In the genomic region with DNA sequence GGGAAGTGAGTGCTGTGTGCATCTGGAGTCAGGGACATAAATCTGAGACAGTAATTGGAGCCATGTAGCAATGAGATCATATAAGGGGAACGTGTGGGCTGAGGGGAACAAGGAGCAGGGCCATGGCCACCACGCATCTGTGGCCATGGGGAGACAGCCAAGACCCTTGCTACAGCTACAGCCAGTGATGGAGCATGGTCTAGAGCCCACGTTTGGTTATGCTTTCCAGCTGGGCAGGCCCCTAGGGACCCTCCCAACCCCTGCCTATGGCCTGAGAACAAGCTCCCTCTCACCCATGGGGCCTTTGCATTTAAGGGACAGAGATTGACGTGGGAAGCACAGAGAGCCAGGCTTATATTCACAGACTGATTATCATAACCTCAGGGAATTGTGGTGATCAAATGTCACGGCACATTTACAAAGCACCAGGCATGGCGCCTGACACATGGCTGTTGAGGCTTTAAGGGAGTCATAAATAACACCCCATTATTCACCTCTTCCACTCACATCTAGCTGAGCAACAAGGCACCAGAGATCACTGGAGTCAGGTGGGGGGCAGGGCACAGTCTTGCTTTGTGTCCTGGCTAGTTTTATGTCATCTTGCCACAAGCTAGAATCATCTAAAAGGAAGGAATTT, we compare ENCODE assay signal across 16 mouse cellular contexts.
A peak's percentile ranks its signal among the peaks of the same experiment; 100 is the strongest.
DNase-seq lines count a peak whose midpoint lies in the region; ATAC-seq and TF ChIP-seq lines count a peak whose summit lies in the region.
"Had no signal": no experiment of that assay in that cellular context is flagged by ENCODE, and none has a peak within 500 bp of the region (broad histone marks: within the 10 kb centered on the region; RNA-seq: fewer than 3 reads in every experiment).

No protein-coding gene starts in this region.

- no peak overlapping the region for H3K9ac ChIP-seq in hindbrain, embryonic 11.5 days (ENCODE audit: low read depth, low read length)
- no peak overlapping the region for H3K9ac ChIP-seq in hindbrain, postnatal 0 days (replicated peaks; ENCODE audit: low read length)
- H3K9ac ChIP-seq in neural tube, embryonic 11.5 days (ENCODE audit: low read length): no peak overlapping the region
- H3K9ac ChIP-seq in limb, embryonic 11.5 days (ENCODE audit: low read length): no peak overlapping the region
- no peak overlapping the region for H3K9ac ChIP-seq in intestine, postnatal 0 days (ENCODE audit: low read depth, low read length)
- H3K9ac ChIP-seq: liver, embryonic 14.5 days had no signal

- no peak overlapping the region for H3K27ac ChIP-seq in hindbrain, embryonic 11.5 days (ENCODE audit: low read depth, low read length)
- H3K27ac ChIP-seq in hindbrain, postnatal 0 days: no peak overlapping the region
- peak overlapping the region; percentile 51; the same call in 1 of the 2 replicates for H3K27ac ChIP-seq in neural tube, embryonic 11.5 days (ENCODE audit: low read depth, low read length)
- no peak overlapping the region for H3K27ac ChIP-seq in limb, embryonic 11.5 days (replicated peaks; ENCODE audit: low read depth, low read length)
- H3K27ac ChIP-seq in intestine, postnatal 0 days (ENCODE audit: low read depth, low read length): no peak overlapping the region
- H3K27ac ChIP-seq: layer of hippocampus, adult 2 months; liver, embryonic 14.5 days had no signal

- H3K27me3 ChIP-seq in hindbrain, embryonic 11.5 days (ENCODE audit: control insufficient read depth, insufficient read depth, low read length): no peaks in the 10 kb centered on the region
- no peaks in the 10 kb centered on the region for H3K27me3 ChIP-seq in hindbrain, postnatal 0 days (ENCODE audit: insufficient read depth, low read length)
- H3K27me3 ChIP-seq in neural tube, embryonic 11.5 days (ENCODE audit: control insufficient read depth, insufficient read depth, low read length): no peaks in the 10 kb centered on the region
- no peaks in the 10 kb centered on the region for H3K27me3 ChIP-seq in limb, embryonic 11.5 days (ENCODE audit: control insufficient read depth, insufficient read depth, low read length)
- H3K27me3 ChIP-seq in intestine, postnatal 0 days (replicated peaks; ENCODE audit: control insufficient read depth, insufficient read depth, low read length): no peaks in the 10 kb centered on the region

- peak; percentile 33 for DNase-seq in hindbrain, embryonic 11.5 days (ENCODE audit: low spot score)
- no peak for DNase-seq in hindbrain, postnatal 0 days (ENCODE audit: low spot score)
- DNase-seq in neural tube, embryonic 11.5 days (ENCODE audit: low spot score): peak; percentile 49
- DNase-seq in neural tube, embryonic 10.5 days (ENCODE audit: extremely low spot score, low spot score): no peak
- peak; percentile 49 for DNase-seq in limb, embryonic 11.5 days (ENCODE audit: low spot score)
- no peak for DNase-seq in ovary, postnatal 36 days (ENCODE audit: low spot score)
- DNase-seq: adrenal gland, postnatal 14 days; cerebellum, adult 9-11 months; gastrocnemius, postnatal 14 days had no signal

- no peaks in the 10 kb centered on the region for H3K4me1 ChIP-seq in hindbrain, embryonic 11.5 days (replicated peaks; ENCODE audit: control insufficient read depth, insufficient read depth, low read length)
- no peaks in the 10 kb centered on the region for H3K4me1 ChIP-seq in hindbrain, postnatal 0 days (ENCODE audit: insufficient read depth, low read length)
- peaks cover 4% of the 10 kb centered on the region for H3K4me1 ChIP-seq in neural tube, embryonic 11.5 days (ENCODE audit: control insufficient read depth, insufficient read depth, low read length)
- peaks cover 6% of the 10 kb centered on the region for H3K4me1 ChIP-seq in limb, embryonic 11.5 days (ENCODE audit: control insufficient read depth, insufficient read depth, low read length)
- no peaks in the 10 kb centered on the region for H3K4me1 ChIP-seq in intestine, postnatal 0 days (replicated peaks; ENCODE audit: control insufficient read depth, insufficient read depth, low read length)

- 40% methylated on average over 6 of the region's 6 CpGs for WGBS in hindbrain, embryonic 11.5 days
- 31% methylated on average over 6 of the region's 6 CpGs for WGBS in hindbrain, postnatal 0 days
- 13% methylated on average over 6 of the region's 6 CpGs for WGBS in neural tube, embryonic 11.5 days
- 17% methylated on average over 6 of the region's 6 CpGs for WGBS in limb, embryonic 11.5 days
- 72% methylated on average over 6 of the region's 6 CpGs for WGBS in intestine, postnatal 0 days

- ATAC-seq in hindbrain, embryonic 11.5 days (ENCODE audit: low FRiP score): peak; percentile 83
- ATAC-seq in hindbrain, postnatal 0 days: no peak
- peak; percentile 92 for ATAC-seq in neural tube, embryonic 11.5 days (ENCODE audit: insufficient read depth, low FRiP score, low TSS enrichment)
- ATAC-seq in limb, embryonic 11.5 days (ENCODE audit: insufficient number of reproducible peaks, low FRiP score, low TSS enrichment, low read depth): peak; percentile 71
- ATAC-seq in intestine, postnatal 0 days: no peak
- ATAC-seq in monocyte, adult 5-6 weeks (replicated peaks; ENCODE audit: insufficient number of reproducible peaks, low FRiP score, low TSS enrichment, poor library complexity, severe bottlenecking): no peak
- ATAC-seq: forebrain, embryonic 16.5 days; intestine, embryonic 16.5 days had no signal

- TF ChIP-seq CTCF in hindbrain, postnatal 0 days (IDR thresholded peaks at IDR 0.05; ENCODE audit: low read depth): no peak
- no peak for TF ChIP-seq CTCF in intestine, postnatal 0 days (IDR thresholded peaks at IDR 0.05; ENCODE audit: low read depth)

- H3K9me3 ChIP-seq in hindbrain, embryonic 11.5 days (ENCODE audit: control insufficient read depth, low read length): no peaks in the 10 kb centered on the region
- no peaks in the 10 kb centered on the region for H3K9me3 ChIP-seq in hindbrain, postnatal 0 days (ENCODE audit: low read length)
- H3K9me3 ChIP-seq in neural tube, embryonic 11.5 days (ENCODE audit: control insufficient read depth, low read length): no peaks in the 10 kb centered on the region
- H3K9me3 ChIP-seq in limb, embryonic 11.5 days (ENCODE audit: control insufficient read depth, low read length): no peaks in the 10 kb centered on the region
- H3K9me3 ChIP-seq in intestine, postnatal 0 days (ENCODE audit: control insufficient read depth): no peaks in the 10 kb centered on the region

- no peaks in the 10 kb centered on the region for H3K36me3 ChIP-seq in hindbrain, embryonic 11.5 days (ENCODE audit: control insufficient read depth, insufficient read depth, low read length)
- H3K36me3 ChIP-seq in hindbrain, postnatal 0 days (ENCODE audit: insufficient read depth, low read length): no peaks in the 10 kb centered on the region
- H3K36me3 ChIP-seq in neural tube, embryonic 11.5 days (ENCODE audit: control insufficient read depth, insufficient read depth, low read length): no peaks in the 10 kb centered on the region
- H3K36me3 ChIP-seq in limb, embryonic 11.5 days (ENCODE audit: control insufficient read depth, insufficient read depth, low read length): no peaks in the 10 kb centered on the region
- no peaks in the 10 kb centered on the region for H3K36me3 ChIP-seq in intestine, postnatal 0 days (ENCODE audit: control insufficient read depth, insufficient read depth)

- no peak overlapping the region for H3K4me3 ChIP-seq in hindbrain, embryonic 11.5 days (ENCODE audit: low read depth, low read length)
- no peak overlapping the region for H3K4me3 ChIP-seq in hindbrain, postnatal 0 days (ENCODE audit: low read length)
- no peak overlapping the region for H3K4me3 ChIP-seq in neural tube, embryonic 11.5 days (ENCODE audit: low read depth, low read length)
- H3K4me3 ChIP-seq in limb, embryonic 11.5 days (ENCODE audit: low read depth, low read length): no peak overlapping the region
- no peak overlapping the region for H3K4me3 ChIP-seq in intestine, postnatal 0 days (ENCODE audit: low read depth, low read length)
- H3K4me3 ChIP-seq: erythroblast, embryonic 14.5 days; layer of hippocampus, adult 2 months had no signal

- no peak overlapping the region for H3K4me2 ChIP-seq in hindbrain, embryonic 11.5 days (replicated peaks; ENCODE audit: low read depth, low read length)
- no peak overlapping the region for H3K4me2 ChIP-seq in hindbrain, postnatal 0 days (ENCODE audit: low read depth, low read length)
- no peak overlapping the region for H3K4me2 ChIP-seq in neural tube, embryonic 11.5 days (ENCODE audit: low read depth)
- no peak overlapping the region for H3K4me2 ChIP-seq in limb, embryonic 11.5 days (ENCODE audit: low read depth, severe bottlenecking)
- no peak overlapping the region for H3K4me2 ChIP-seq in intestine, postnatal 0 days (replicated peaks; ENCODE audit: low read depth)

Comparison
In these comparisons a context has a peak if more than half of its experiments do, and no peak if none do; other contexts are left out.
1. ATAC-seq: peak in hindbrain, embryonic 11.5 days (single experiment), neural tube, embryonic 11.5 days (single experiment) and limb, embryonic 11.5 days (single experiment); none in hindbrain, postnatal 0 days (single experiment), intestine, postnatal 0 days (single experiment) and monocyte, adult 5-6 weeks (single experiment).
2. DNase-seq: peak in hindbrain, embryonic 11.5 days (single experiment), neural tube, embryonic 11.5 days (single experiment) and limb, embryonic 11.5 days (single experiment); none in hindbrain, postnatal 0 days (single experiment), neural tube, embryonic 10.5 days (single experiment) and ovary, postnatal 36 days (single experiment).